Mouse (Mus musculus) heart, embryonic 10.5 days (tissue): ENCODE results near the gene Map3k15. TPM values are rescaled to one million over a fixed set of nuclear protein-coding genes. Genes with fewer than 3 reads are reported as not detected.

ENCODE experiments used
- DNase-seq: peaks from one replicate; pipeline ENCODE4 v3.0.0-alpha.2; 2017; ENCODE audit warnings: low spot score
- H3K27ac ChIP-seq: fragments of 300-500 bp; sonication (generic); 2 replicates; pipeline ENCODE4 v1.5.1; 2016; ENCODE audit warnings: mild to moderate bottlenecking
- H3K27me3 ChIP-seq: fragments of 300-500 bp; sonication (generic); 2 replicates; pipeline ENCODE4 v1.6.1; 2016; ENCODE audit warnings: mild to moderate bottlenecking; ENCODE audit not compliant: poor library complexity, insufficient read depth, severe bottlenecking
- H3K36me3 ChIP-seq: fragments of 300-500 bp; sonication (generic); 2 replicates; pipeline ENCODE4 v1.6.1; 2016; ENCODE audit warnings: mild to moderate bottlenecking, moderate library complexity
- H3K4me1 ChIP-seq: fragments of 300-500 bp; sonication (generic); 2 replicates; pipeline ENCODE4 v1.6.1; 2016; ENCODE audit warnings: mild to moderate bottlenecking
- H3K4me3 ChIP-seq: fragments of 300-500 bp; sonication (generic); 2 replicates; pipeline ENCODE4 v1.5.1; 2016; ENCODE audit warnings: mild to moderate bottlenecking, moderate library complexity
- H3K9me3 ChIP-seq: fragments of 300-500 bp; sonication (generic); 2 replicates; pipeline ENCODE4 v1.6.1; 2016; ENCODE audit warnings: mild to moderate bottlenecking, moderate library complexity
- WGBS: fragments of 180-500 bp; shearing (Covaris S2); methylation state at CpG from one replicate; pipeline ENCODE4 v1.1.7; 2016; 5-methylcytosine and 5-hydroxymethylcytosine counted together
- polyA plus RNA-seq: library from polyadenylated mRNA; unstranded; fragments of >200 nt; fragmentation: Nextera tagmentation; extraction: Ambion mirVana; gene quantifications from 2 replicates; pipeline ENCODE4 v1.2.1, GENCODE M21; 2016

Map3k15 gene
- polyA plus RNA-seq, 1 experiment from 2014 or later = 0.35 TPM

DNA sequence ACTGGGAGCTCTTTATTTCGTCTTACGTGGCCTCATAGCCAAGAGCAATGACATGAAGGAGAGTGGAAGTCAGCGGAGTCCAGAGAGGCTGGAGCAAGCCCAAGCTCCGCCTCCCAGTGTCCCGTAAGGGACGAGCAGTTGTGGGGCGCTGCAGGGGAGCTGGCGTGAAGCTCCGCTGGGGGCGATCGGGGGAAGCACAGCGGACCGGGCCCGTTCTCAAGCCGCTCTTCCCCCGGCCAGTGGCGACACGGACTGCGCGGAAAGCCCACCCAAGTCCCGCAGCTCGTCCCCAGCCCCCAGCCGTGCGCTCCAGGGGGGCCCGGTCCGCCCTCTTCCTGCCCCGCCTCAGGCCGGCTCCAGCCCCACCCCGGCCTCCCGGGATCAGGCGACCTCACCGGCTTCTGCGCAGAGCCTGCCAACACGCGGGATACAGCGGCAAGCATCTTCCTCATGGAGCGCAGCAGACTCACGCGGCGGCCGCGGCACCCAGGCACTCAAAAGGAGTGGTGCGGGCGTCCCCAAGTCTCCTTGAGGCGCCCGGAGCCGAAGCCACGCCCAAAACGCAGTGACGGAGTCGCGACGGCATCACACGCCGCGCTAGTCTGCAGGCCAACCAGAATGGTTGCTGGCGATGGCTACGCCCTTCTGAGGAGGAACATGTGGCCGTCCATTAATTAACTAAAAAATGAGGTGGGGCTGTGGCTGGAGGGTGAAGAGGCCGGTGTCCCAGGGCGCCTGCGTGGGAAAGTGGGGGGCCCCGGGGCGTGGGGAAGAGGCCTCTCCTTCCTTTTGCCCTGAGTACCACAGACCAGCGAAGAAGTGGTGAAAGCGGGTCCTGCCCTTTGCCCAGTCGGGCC lies 149.9 kb downstream of the Map3k15 start, which contains the start of gene Pdha1:
Gene Pdha1, minus strand, starts transcription at position 553 of the 857 bp plus-strand sequence.
- Histone ChIP-seq H3K36me3 (no peaks in the 10 kb centered on the region), H3K9me3 (no peaks in the 10 kb centered on the region), H3K4me1 (no peaks in the 10 kb centered on the region), H3K4me3 (peak within 1 kb of the TSS; percentile 72), H3K27ac (peak within 1 kb of the TSS; percentile 94), H3K27me3 (peaks cover 14% of the 10 kb centered on the region; the same call in 1 of the 2 replicates)
- DNase-seq = peak; percentile 93
- WGBS = 15% methylated on average over 64 of the region's 67 CpGs

DNA sequence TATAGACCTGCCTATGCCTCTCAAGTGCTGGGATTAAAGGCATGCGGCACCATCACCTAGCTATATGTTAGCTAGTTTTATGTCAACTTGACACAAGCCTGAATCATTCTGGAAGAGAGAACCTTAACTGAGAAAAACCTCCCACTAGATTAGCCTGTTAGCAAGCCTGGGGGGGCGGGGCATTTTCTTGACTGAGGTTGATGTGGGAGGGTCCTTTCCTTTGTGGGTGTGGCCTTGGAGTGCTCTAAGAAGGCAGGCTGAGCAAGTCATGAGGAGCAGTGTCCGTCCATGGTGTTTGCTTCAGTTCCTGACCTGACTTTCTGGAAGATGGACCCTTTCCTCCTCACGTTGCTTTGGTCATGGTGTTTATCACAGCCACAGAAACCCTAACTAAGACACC lies 158.6 kb downstream of the Map3k15 start:
- H3K9me3 ChIP-seq = no peaks in the 10 kb centered on the region
- 84% methylated on average over 4 of the region's 4 CpGs for WGBS
- H3K4me3 ChIP-seq = no peak overlapping the region
- DNase-seq = no peak
- no peak overlapping the region for H3K27ac ChIP-seq
- H3K4me1 ChIP-seq = no peaks in the 10 kb centered on the region
- no peaks in the 10 kb centered on the region for H3K27me3 ChIP-seq
- H3K36me3 ChIP-seq = no peaks in the 10 kb centered on the region

DNA sequence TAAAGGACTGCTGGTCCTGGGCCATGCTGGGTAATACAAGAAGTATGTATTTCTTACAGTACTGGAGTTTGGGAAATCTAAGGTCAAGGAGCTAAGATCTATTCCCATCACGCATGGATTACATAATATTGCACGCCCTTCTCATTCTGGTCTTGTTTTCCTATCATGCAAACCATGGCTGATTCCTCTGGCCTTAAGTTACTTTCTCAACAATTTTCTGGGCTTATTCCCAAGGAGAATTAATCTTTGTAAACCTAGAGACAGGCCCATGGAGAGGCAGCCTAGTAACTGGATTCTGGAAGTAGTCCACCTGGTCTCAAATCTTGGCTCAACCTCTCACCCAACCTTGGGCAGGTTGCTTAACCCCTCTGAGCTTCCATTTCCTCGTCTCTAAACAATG lies 159.2 kb downstream of the Map3k15 start:
- WGBS = 82% methylated on average over 3 of the region's 3 CpGs

DNA sequence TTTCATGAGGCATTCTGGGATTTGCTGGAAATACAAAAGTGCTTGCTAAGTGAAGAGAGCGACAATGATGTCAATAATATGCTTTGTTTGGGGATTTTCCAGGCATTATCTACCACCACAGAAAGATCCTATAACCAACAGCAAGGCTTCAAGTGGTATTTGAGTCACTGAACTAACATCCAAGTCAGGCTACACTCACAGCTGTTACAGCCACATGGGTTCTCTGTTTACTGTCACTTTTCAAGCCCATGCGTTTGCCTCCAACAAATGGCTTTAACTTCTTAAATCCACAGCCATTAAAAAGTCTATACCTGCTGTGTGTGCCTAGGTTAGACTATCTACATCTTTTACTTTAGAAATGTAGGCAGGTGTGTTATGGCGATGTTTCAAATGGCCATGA lies 160.6 kb downstream of the Map3k15 start:
- H3K36me3 ChIP-seq = no peaks in the 10 kb centered on the region
- H3K27ac ChIP-seq = no peak overlapping the region
- H3K4me3 ChIP-seq = no peak overlapping the region
- no peaks in the 10 kb centered on the region for H3K9me3 ChIP-seq
- H3K4me1 ChIP-seq = no peaks in the 10 kb centered on the region
- 79% methylated on average over 3 of the region's 3 CpGs for WGBS
- DNase-seq = no peak
- H3K27me3 ChIP-seq = no peaks in the 10 kb centered on the region

More for the DNA sequence above, 159.2 kb downstream of the Map3k15 start:
- Histone ChIP-seq H3K4me1 (no peaks in the 10 kb centered on the region), H3K4me3 (no peak overlapping the region), H3K9me3 (no peaks in the 10 kb centered on the region), H3K27me3 (no peaks in the 10 kb centered on the region), H3K27ac (no peak overlapping the region), H3K36me3 (no peaks in the 10 kb centered on the region)
- DNase-seq = no peak

DNA sequence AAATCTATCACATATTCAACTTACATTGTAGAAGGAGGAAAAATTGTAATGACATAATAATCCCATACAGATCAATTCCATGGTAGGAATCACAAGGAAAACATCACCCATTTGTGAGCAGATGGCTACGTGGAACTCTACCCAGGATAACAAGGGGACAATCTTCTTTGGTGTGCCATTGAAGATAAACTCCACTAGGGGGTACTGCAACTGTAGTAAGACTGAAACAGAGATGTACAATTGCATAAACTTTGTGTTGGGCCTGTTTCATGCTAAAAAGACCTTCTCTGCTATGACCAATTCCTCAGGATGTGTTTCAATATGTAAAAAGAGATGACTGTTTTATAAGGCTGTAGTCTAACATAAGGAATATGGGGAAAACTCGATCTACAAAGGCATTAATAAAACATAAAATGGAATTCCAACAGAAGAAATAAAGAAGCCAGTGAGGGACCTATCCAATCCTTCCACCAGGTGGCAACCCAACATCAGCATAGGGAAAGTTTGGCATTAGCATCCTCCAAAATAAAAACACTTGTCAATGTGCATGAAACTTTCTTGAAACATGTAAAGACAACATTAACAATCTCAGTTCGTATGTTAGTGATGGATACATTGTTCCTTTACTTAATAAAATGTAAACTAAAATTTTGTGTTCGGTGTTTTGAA lies 165.0 kb downstream of the Map3k15 start:
- DNase-seq = no peak
- Histone ChIP-seq H3K36me3 (no peaks in the 10 kb centered on the region), H3K27me3 (no peaks in the 10 kb centered on the region), H3K9me3 (no peaks in the 10 kb centered on the region), H3K4me1 (no peaks in the 10 kb centered on the region), H3K4me3 (no peak overlapping the region), H3K27ac (no peak overlapping the region)
- WGBS = 53% methylated on average over 4 of the region's 4 CpGs

DNA sequence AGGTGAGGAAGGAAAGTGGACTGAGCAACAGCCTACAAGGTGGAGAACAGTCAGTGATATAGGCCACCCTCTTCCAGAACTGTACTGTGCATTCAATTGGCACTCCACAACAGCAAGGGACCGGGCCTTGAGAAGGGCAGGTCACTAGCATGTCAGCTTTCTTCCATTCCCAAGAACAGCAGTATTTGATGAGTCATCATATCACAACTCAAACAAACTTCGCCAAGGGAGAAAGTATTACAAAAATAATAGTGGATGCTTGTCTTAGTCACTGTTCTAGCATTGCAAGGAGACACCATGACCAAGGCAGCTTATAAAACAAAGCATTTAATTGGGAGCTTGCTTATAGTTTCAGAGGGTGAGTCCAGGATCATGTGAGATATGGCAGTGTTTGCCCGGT lies 176.0 kb downstream of the Map3k15 start:
- WGBS = 81% methylated on average over 3 of the region's 3 CpGs
- H3K4me1 ChIP-seq = no peaks in the 10 kb centered on the region
- H3K36me3 ChIP-seq = no peaks in the 10 kb centered on the region
- H3K27me3 ChIP-seq = no peaks in the 10 kb centered on the region
- no peak overlapping the region for H3K4me3 ChIP-seq
- no peak overlapping the region for H3K27ac ChIP-seq
- DNase-seq = no peak
- no peaks in the 10 kb centered on the region for H3K9me3 ChIP-seq

DNA sequence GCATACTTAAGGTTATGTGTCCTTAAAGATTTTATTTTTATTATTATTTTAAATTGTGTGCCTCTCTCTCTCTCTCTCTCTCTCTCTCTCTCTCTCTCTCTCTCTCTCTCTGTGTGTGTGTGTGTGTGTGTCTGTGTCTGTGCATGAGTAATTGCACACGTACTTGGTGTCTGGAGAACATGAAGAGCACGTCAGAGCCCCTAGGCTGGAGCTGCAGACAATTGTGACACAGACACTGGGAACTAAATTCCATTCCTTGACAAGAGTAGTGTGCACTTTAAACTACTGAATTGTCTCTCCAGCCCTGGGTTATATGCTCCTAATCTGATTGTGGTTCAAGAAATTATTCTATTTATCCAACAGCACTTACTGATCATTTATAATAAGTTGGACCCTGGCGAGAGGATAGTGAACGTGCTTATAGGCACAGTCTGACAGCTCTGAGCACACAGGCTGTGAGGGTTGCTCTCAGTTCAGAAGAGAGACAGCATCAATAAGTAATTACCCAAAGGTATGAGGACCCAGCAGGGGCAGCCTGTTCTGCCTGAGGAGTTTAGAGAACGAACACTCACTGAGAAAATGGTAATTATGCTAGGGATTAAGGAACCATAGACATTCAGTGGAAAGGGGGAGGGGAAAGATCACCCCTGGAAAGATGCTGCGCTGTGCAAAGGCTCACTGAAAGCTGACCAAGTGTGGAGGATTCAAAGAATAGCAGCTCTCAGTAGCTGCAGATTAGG lies 178.2 kb downstream of the Map3k15 start:
- DNase-seq = no peak
- H3K4me3 ChIP-seq = no peak overlapping the region
- H3K27ac ChIP-seq = no peak overlapping the region
- no peaks in the 10 kb centered on the region for H3K27me3 ChIP-seq
- no peaks in the 10 kb centered on the region for H3K36me3 ChIP-seq
- H3K9me3 ChIP-seq = no peaks in the 10 kb centered on the region
- H3K4me1 ChIP-seq = no peaks in the 10 kb centered on the region
- 43% methylated on average over 6 of the region's 6 CpGs for WGBS

DNA sequence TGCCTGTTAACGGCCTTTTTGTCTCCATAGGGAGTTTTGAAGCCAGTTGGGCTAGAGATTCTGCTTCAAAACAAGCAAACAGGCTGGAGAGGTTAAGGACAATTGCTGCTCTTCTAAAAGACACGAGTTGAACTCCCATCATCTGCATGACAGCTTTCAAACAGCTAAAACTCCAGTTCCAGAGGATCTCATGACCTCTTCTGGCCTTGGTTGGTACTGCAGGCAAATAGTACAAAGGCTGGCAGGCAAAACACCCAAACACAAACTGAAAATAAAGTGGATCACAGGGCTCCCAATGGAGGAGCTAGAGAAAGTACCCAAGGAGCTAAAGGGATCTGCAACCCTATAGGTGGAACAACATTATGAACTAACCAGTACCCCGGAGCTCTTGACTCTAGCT lies 181.9 kb downstream of the Map3k15 start:
- Histone ChIP-seq H3K27me3 (no peaks in the 10 kb centered on the region), H3K9me3 (no peaks in the 10 kb centered on the region), H3K27ac (no peak overlapping the region), H3K36me3 (no peaks in the 10 kb centered on the region), H3K4me3 (no peak overlapping the region), H3K4me1 (no peaks in the 10 kb centered on the region)
- 19% methylated on average over 2 of the region's 3 CpGs for WGBS
- DNase-seq = no peak

Other genes with a start within 250 kb of the Map3k15 start
- 147 and 220 TPM in 2 replicates for gene Pdha1, start 150.0 kb downstream of the Map3k15 start, polyA plus RNA-seq